Mouse (Mus musculus) heart, embryonic 11.5 days (tissue): ENCODE results near the gene Trem2. TPM values are rescaled to one million over a fixed set of nuclear protein-coding genes. Genes with fewer than 3 reads are reported as not detected.

Source experiments
- ATAC-seq: fragments of 200-750 bp; cut with Nextera tagmentation; replicated peaks from 2 replicates; pipeline ENCODE4 v1.8.0; 2017; ENCODE audit warnings: moderate library complexity; ENCODE audit not compliant: insufficient number of reproducible peaks, low FRiP score, low TSS enrichment
- H3K27ac ChIP-seq: fragments of 300-500 bp; sonication (generic); 2 replicates; pipeline ENCODE4 v1.5.1; 2014; ENCODE audit warnings: mild to moderate bottlenecking, low read depth, low read length
- H3K27me3 ChIP-seq: fragments of 300-500 bp; sonication (generic); 2 replicates; pipeline ENCODE4 v1.6.1; 2014; ENCODE audit warnings: mild to moderate bottlenecking, low read length, mixed read lengths; ENCODE audit not compliant: control insufficient read depth, insufficient read depth
- H3K36me3 ChIP-seq: fragments of 300-500 bp; sonication (generic); 2 replicates; pipeline ENCODE4 v1.6.1; 2014; ENCODE audit warnings: mild to moderate bottlenecking, low read length, moderate library complexity, mixed read lengths; ENCODE audit not compliant: control insufficient read depth, insufficient read depth
- H3K4me1 ChIP-seq: fragments of 300-500 bp; sonication (generic); 2 replicates; pipeline ENCODE4 v1.6.1; 2014; ENCODE audit warnings: low read length; ENCODE audit not compliant: control insufficient read depth, insufficient read depth
- H3K4me2 ChIP-seq: fragments of 300-500 bp; sonication (generic); 2 replicates; pipeline ENCODE4 v1.6.1; 2014; ENCODE audit warnings: mild to moderate bottlenecking, moderate library complexity
- H3K4me3 ChIP-seq: fragments of 300-500 bp; sonication (generic); 2 replicates; pipeline ENCODE4 v1.5.1; 2014; ENCODE audit warnings: low read depth, low read length
- H3K9ac ChIP-seq: fragments of 300-500 bp; sonication (generic); 2 replicates; pipeline ENCODE4 v1.6.1; 2014; ENCODE audit warnings: mild to moderate bottlenecking, low read depth, low read length, moderate library complexity
- H3K9me3 ChIP-seq: fragments of 300-500 bp; sonication (generic); replicated peaks from 2 replicates; pipeline ENCODE4 v1.6.1; 2016; ENCODE audit warnings: low read length; ENCODE audit not compliant: control insufficient read depth
- WGBS: fragments of 180-500 bp; shearing (Covaris S2); extraction: QIAGEN DNeasy Blood & Tissue Kit; methylation state at CpG from one replicate; pipeline ENCODE4 v1.1.7; 2014; ENCODE audit not compliant: insufficient replicate concordance; 5-methylcytosine and 5-hydroxymethylcytosine counted together
- polyA plus RNA-seq: library from polyadenylated mRNA; unstranded; fragments of >200 nt; fragmentation: Nextera tagmentation; extraction: Ambion mirVana; gene quantifications from 2 replicates; pipeline ENCODE4 v1.2.1, GENCODE M21; 2014

Trem2 gene
- polyA plus RNA-seq, 1 experiment from 2014 or later, result 1.1 TPM

DNA sequence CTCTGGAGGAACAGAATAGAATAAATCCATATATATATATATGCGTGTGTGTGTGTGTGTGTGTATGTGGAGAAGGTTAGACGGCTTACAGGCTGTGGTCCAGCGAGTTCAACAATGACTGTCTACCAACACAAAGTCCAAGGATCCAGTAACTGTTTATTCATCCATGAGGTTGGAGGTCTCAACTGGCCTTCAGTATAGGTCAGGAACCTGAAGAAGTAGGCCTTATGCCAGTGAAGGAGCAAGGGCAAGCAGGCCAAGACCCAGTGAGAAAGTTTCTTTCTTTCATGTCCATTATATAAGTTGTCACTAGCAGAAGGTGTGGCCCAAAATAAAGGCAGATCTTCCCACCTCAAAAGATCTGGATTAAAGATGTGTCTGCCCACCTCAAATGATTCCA, 56.5 kb downstream of the Trem2 start:
- Histone ChIP-seq H3K4me2 (no peak overlapping the region), H3K9ac (no peak overlapping the region), H3K27me3 (no peaks in the 10 kb centered on the region), H3K9me3 (no peaks in the 10 kb centered on the region), H3K36me3 (peaks cover 16% of the 10 kb centered on the region; the same call in 1 of the 2 replicates), H3K4me1 (peaks cover 11% of the 10 kb centered on the region), H3K27ac (no peak overlapping the region), H3K4me3 (no peak overlapping the region)
- WGBS, result 92% methylated on average over 3 of the region's 3 CpGs
- ATAC-seq, result no peak

Other genes with a start within 250 kb of the Trem2 start
- gene 9830107B12Rik, start 200.1 kb upstream of the Trem2 start, polyA plus RNA-seq, result not detected in 2 replicates
- gene A530064D06Rik, start 179.1 kb upstream of the Trem2 start, polyA plus RNA-seq, result not detected in 2 replicates
- 0.13 and 0.20 TPM in 2 replicates for gene Trem1, start 113.6 kb upstream of the Trem2 start, polyA plus RNA-seq
- gene Trem3, start 98.6 kb upstream of the Trem2 start, polyA plus RNA-seq, result not detected in 2 replicates
- gene Treml4, start 82.1 kb upstream of the Trem2 start, polyA plus RNA-seq, result 0.69 and 0.79 TPM in 2 replicates
- gene Treml2, start 46.9 kb upstream of the Trem2 start, polyA plus RNA-seq, result 0.66 and 0.79 TPM in 2 replicates
- gene B430306N03Rik, start 30.3 kb upstream of the Trem2 start, polyA plus RNA-seq, result 0.30 TPM in 1 of 2 replicates, not detected in the other
- gene Treml1, start 13.5 kb downstream of the Trem2 start, polyA plus RNA-seq, result 4.3 and 5.0 TPM in 2 replicates
- 16.9 and 19.6 TPM in 2 replicates for gene Nfya, start 63.5 kb downstream of the Trem2 start, polyA plus RNA-seq
- 47.4 and 48.0 TPM in 2 replicates for gene Oard1, start 63.6 kb downstream of the Trem2 start, polyA plus RNA-seq
- gene Apobec2, start 86.5 kb downstream of the Trem2 start, polyA plus RNA-seq, result 213 and 216 TPM in 2 replicates
- 2.1 TPM in 2 replicates for gene Tspo2, start 105.1 kb downstream of the Trem2 start, polyA plus RNA-seq
- gene Unc5cl, start 108.5 kb downstream of the Trem2 start, polyA plus RNA-seq, result 0.17 and 0.23 TPM in 2 replicates